Mouse (Mus musculus) CD4-positive helper T cell, adult 2 months (primary cell): ENCODE data around the gene Ren1.
"Not testable (repeated sequence)": the region's sequence is repeated elsewhere in the genome, so short reads cannot be mapped to it uniquely, and the experiment has no call there.

Experiments
- DNase-seq: peaks from one replicate; pipeline ENCODE4 v3.0.0-alpha.2; 2012; ENCODE audit warnings: low read depth, missing footprints, low spot score

Ren1 gene

DNA sequence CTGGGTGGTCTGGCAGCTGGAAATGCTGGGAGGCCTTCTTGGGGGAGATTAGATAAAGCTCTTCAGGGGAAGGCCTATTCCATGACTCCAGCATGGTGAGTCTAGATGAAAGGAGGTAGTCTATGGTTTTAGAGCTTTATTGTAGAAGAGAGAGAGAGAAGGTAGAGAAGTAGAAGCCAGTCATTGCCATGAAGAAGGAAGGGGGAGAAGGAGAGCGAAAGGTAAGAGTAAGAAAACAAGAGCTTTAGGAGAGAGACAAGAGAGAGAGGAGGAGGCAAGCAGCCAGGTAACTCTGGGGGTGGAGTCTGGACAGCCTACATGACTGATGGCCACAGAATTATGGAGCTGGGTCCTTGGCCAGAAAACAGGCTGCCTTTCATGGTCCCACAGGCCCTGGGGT is at the start of gene Ren1:
Ren1 (plus strand) TSS at position 301 of the 400 bp plus-strand sequence.
- DNase-seq, result no peak

DNA sequence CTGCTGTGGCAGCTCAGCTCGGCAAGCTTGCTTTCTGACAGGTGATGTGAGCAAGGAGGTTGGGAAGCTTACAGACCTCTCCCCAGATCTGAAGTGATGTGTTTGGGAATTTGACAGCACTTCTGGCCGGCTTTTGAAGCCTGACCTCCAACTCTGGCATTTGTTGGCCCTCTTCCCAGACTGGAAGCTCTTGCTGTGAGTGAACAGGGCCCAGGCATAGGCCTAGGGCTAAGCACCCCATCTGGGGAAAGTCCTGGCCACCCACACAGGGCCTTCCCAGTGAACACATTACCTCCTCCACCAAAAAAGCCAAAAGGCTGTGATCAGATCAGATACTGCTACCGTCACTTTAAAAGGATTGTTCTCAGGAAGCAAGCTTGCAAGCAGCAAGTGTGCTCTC is 47.8 kb upstream of the Ren1 start:
- no peak for DNase-seq

DNA sequence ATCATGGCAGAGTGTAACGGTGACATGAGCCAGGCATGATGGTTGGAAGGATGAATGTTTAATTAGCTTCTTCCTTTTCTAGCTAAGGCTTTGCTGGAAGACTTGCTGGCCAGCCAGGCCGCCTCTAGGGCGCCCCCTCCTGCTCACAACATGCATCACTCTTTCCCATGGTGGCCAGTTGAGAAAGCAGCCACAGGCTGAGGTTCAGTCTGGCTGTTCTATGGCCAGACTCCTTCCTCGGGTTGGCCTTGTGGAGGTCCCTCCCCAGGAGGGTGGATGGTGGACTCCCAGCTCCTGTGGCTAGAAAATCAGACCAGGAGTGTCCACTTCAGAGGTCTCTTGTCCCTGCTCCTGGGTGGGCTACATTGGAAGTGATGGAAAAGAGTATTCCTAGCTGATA is 43.5 kb upstream of the Ren1 start:
- DNase-seq, result peak; percentile 39

DNA sequence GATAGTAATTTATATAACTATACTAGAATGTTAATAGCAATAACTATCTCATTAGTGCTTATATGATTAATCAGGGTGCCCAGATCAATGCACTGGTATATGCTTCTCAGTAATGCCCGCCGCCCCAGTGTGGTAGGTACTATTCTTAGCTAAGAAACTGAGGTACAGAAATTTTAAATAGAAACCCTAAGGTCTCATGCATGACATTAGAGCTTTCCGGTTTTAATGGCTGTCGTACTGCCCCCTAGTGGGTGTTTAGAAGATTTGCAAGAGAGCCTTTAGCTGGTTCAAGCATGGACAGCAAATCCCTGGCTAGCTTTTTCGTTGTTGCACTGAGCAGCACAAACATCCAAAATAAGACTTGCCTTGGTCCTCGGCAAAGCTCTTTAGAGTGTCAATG is 43.0 kb upstream of the Ren1 start:
- DNase-seq, result peak; percentile 40

DNA sequence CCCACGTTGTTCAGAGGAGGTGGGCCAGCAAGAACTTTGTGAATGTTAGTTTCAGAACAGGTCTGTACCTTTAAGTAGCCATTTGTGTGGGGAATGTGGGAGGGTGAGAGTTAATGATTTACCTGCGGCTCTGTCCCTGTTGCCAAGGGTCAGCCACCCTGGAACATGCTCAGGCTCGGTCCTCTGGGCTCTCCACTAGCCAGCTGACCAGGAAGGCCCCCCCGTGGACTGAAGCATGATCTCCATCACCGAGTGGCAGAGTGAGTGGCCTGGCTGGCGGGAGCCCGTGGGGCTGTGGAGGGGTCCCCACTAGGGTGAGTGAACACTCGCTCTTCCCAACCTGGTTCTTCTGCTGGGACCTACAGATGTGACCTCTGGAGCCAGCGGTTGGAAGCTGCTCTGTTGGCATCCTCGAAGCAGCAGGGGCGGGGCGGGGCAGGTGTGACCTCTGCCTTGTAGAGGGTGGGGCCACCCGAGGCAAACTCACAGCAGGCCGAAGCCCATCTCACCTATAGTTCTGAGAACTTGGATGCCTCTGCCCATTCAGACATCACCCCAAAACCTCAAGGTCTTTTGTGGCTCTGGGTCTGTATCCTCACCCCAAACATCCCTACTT is 40.5 kb upstream of the Ren1 start, which contains the start of gene Golt1a:
Golt1a (plus strand) TSS at position 149 of the 616 bp plus-strand sequence.
- DNase-seq, result no peak

DNA sequence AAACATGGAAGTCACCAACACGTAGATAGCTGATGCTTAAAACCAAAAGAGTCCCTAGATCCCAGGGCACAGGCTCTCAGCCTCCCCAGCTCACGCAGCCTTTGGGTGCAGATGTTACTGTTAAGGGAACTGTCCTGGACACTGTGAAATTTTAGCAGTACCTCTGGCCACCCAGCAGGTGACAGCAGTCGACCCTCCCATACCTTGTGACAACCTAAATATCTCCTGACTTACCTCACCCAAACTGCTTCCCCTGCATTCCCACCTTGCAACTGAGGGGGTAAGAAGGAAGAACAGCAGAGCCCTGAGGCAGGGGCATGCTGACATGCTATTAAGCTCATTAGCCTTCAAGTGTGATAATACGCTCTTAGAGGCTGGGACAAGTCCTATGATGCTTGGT is 39.1 kb upstream of the Ren1 start:
- DNase-seq, result no peak

DNA sequence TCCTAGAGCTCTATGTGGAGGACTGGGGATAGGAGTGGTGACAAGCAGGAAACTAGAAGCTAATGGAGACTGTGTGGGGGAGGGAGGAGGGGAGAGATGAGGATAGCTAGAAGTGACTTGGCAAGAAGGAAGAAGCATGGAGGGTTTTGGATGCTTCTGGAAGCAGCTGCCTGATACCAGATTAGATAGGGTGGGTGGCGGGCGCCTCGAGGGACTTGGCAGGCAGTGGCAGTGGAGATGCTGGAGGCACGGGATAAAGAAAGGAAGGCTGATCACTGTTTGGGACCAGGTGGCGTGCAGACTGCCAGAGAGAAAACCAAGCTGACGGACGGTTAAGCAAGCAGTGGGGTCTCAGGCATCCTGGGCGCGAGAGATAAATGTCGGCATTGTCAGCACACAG is 38.4 kb upstream of the Ren1 start:
- DNase-seq, result no peak

DNA sequence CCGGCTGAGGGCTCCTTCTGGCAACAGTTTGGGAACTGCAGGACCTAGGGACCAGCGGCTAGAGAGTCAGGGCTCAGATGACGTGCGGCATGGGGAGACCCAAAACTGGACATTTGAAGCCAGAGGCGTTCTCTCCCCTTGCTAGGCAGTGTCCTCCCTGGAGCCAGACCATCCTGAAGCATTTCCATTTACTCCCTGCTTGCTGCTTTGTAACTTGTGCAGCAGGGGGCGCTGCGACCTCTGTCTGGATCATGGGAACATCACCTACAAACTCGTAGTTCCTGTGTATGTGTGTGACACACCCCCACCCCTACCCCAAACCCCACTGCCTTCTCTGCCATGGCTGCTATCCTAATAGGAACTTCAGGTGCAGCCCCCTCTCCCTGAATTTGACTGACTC is 35.9 kb upstream of the Ren1 start:
- peak; percentile 23 for DNase-seq

DNA sequence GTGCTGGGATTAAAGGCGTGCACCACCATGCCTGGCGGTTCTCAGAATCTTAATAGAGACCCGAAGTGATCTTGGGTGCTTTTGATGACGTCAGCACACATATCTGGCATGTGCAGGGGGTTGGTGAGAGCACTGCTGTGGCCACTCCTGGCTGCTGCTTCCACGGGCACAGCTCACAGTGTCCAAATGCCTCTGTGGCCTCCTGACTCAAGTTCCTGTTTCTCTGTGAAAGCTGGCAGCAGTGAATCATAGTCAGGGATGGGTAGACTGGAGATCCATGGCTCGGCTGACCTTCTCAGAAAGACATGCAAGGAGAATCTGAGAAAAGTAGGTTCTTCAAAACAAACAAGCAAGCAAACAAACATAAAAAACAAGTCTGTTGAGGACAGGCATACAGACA is 34.5 kb upstream of the Ren1 start:
- DNase-seq, result no peak

DNA sequence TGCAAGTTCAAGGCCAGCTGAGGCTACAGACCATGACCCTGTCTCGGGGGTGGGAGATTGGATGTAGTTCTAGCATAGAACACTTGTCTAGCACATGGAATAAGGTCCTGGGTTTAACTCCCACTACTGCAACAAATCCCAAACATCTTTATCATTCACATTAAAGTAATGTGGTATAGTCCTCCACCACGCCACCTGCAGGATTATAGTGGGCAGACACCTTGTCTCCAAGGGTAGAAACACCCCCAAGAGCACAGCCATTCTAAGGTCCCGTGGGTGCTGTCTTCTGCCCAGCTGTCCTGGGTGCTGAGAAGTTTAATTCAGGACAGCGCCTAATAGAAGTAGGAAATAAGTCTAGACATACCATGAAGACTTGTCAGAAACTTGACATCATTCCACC is 33.7 kb upstream of the Ren1 start:
- DNase-seq, result no peak

DNA sequence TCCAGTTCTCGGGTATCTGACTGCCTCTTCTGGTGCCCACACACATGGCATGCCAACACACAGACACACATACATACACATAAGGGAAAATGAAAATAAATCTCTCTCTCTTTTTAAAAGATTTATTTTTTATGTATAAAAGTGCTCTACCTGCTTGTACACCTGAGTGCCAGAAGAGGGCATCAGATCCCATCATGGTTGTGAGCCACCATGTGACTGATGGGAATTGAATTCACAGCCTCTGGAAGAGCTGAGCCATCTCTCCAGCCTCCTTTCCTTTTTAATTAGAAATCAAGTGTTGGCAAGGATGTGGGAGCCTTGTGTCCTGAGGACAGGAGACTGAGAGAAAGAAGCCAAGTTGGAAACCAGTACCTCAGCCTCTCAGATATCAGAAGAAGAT is 33.2 kb upstream of the Ren1 start:
- DNase-seq, result no peak

DNA sequence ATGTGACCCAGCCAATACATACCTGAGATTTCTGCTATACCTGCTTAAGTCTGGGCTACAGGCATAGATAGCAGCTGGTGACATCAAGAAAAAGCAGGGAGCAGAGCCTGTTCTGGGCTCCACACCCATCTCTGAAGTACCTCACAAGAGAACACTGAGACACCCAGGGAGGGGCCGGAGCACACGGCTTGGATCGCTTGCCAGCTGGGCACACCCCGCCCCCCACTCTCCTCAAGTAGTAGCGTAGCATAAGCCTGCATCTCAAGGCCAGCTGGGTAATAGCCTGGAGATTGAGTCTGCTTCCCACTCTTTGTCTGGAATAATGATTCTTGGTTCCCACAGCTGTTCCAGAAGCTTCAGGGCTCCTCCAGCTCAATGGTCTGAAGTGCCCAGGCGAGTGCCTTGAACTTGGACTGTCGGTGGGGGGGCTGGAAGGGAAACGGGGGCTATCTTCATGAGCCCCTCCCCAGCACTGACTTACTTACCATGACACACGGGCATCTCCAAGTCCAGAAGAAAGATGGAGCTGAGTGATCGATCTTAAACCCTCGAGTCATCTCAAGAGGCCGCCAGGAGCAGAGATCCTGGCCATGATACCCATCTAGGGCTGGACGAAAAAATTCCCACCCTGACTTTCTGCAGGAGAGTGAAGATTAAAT is 28.9 kb upstream of the Ren1 start, which contains the start of gene Kiss1:
Kiss1 (plus strand) TSS at position 609 of the 659 bp plus-strand sequence.
- DNase-seq, result no peak

DNA sequence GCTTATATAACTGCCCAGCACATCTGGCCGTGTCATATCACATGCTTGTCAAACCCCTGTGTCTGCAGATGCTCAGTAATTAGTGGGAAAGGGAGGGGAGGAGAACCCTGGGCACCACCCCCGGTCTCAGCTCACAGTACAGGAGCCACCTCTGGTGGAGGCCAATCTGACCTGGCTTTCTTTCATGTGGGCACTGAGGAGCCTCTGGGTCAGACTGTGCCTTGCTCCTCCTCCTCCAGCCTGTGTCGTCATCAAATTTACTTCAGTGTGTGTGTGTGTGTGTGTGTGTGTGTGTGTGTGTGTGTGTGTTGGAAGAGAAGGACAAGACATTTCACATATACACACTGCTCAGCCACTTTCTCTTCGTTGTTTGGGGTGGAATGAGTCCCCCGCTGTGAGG is 27.0 kb upstream of the Ren1 start:
- no peak for DNase-seq

DNA sequence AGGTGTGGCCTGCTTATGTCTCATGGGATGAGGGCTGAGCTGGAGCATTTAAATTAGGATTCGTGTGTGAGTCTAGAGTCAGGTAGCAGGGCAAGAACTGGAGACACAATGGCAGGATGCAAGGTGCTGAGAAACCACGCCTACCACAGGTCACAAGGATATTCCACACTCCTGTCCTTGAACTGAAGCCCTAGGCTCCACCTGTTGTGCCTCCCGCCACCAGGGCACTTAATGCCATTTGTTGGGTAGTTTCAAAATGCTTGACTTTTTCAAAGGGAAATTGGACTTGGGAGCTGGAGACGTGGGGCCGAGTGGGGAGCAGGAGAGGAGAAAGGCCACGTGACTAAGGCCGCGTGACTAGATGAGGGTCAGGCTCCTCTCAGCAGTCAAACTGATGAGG is 24.4 kb upstream of the Ren1 start:
- DNase-seq, result no peak

DNA sequence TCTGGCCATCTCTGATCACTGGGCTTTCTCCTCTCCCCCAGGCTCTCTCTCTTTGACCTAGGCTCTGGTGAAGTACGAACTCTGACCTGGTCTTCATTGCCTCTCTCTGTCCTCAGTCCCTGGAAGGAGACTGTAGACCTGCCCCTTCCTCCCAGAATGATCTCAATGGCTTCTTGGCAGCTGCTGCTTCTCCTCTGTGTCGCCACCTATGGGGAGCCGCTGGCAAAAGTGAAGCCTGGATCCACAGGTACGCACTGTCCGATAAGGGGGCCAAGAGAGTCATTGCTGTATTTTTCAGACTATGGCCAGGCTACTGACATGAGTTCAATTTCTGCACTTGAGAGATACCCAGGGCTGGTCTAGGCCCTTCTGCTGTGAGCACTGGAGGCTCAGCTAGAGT is 23.2 kb upstream of the Ren1 start:
- DNase-seq, result no peak

DNA sequence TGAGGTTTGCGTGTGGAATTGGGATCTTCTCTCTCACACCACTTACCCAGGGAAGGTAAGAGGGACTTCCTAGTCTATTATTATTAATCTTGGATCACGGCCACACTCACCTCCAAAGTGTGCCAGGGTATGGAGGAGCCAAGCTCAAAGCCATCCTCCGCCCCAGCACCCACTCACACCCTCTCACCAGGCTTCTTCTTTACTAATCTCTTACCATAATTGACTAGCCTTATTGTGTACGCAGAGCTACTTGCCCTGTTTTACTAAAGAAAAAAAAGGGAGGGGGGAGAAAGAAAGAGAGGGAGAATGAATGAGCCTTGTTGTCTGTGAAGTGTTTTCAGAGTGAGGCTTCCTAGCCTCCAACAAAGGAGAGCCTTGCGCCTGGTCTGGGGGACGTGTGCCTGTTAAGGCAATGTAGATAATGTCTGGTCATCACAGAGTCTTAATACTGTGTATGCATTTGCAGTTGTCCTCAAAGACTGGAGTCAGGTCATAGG is 22.0 kb upstream of the Ren1 start:
- no peak for DNase-seq

DNA sequence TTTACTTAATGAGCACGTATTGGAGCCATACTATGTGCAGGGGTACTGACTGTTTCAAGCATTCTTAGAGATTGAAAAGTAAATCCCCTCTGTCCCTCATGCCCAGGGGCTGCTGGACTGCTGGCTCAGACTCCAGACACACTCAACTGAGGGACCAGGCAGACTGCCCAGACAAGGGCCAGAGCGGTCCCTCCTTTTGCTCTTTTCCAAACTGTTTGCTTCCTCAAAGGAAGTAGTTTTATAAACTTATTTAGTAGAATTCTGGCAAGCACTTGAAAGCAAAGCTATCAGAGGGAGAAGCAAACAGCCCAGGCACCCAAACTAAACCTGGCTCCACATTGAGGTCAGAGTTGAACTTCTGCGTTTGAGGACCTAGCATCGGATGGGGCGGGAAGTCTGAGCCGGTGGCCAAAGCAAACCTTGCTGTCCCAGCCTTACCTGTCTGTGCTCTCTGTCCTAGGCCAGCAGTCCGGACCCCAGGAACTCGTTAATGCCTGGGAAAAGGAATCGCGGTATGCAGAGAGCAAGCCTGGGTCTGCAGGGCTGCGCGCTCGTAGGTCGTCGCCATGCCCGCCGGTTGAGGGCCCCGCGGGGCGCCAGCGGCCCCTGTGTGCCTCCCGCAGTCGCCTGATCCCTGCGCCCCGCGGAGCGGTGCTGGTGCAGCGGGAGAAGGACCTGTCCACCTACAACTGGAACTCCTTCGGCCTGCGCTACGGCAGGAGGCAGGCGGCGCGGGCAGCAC is 21.2 kb upstream of the Ren1 start:
- no peak for DNase-seq

DNA sequence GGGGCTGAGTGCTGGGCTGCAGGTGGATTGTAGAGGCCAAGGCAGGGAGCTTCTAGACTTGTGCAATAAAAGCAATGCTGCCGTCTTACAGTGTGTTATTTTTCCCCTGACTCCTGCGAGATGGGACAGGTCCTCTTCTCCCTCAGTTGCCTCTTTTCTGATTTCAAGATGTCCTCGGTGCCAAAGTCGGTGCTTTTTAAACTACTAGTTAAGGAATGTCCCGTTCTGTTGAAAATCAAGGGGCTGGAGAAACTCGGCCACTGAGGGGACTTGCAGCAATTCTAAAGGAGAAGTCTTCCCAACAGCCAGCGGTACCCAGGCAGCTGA is 20.7 kb upstream of the Ren1 start:
- no peak for DNase-seq

DNA sequence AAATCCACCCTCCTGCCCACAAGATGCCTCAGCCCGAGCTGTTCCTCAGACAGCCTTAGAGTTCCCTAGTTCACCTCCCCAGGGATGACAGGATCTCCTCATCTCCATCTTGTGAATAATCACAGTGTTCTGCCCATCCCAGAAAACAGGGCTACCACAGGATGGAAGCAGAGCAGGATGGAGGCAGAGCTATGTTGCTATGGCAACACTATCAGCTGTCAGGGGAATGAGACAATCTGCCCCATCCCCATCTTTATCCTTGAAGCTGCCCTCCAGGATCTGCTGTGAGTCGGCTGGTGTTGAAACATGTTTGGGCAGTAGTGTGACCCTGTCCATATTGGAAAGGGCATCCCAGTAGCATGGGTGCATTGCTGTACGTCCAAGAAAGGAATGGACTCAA is 19.2 kb upstream of the Ren1 start:
- DNase-seq, result no peak

DNA sequence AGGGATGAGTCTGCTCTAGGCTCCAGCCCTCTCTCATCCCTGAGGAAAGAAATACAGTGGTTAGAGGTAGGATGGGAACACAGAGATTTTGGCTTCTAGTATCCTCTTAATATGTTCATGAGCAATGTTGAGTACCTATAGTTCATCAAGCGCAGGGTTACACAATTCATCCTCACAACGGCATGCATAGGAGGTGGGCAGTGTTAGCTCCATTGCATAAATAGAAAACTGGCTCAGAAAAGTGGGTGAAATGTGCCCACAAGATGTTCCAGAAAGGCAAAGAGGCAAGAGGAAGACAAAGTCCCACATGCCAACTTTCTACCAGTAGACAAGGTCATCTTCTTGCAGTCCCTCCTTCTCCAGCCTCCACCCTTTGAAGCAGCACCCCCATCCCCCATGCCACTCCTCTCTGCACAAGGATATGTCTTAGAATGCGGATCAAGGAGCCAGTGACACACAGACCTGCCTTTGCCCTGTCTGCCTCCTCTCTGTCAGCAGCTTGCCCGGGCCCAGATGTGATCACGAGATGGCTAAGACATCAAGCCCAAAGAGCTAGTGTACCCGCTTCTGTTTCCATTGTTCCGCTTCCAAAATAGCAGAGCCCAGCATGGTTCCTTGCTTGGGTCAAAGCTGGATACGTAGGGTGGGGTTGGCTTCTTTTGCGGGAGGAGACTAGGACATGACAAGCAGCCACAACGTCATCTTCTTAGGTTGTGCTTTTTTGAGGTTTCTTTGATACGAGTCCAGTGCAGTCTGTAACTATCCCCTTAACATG is 17.5 kb upstream of the Ren1 start:
- DNase-seq, result no peak

DNA sequence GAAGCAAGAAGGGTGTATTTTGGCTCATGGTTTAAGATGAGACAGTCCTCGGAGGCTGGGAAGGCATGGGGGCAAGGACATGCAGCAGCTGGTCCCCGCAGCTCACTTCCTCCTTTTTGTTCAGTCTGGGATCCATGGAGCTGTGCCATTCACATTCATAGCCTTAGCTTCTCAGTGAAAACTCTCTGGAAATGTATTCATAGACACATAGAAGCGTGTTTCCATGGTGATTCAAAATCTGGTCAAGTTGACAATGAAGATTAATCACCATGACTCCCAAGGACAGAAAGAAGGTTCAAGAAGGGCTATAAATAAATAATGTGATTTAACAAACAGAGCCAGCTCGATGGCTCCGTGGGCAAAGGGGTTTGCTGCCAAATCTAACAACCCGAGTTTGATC is 16.4 kb upstream of the Ren1 start:
- no peak for DNase-seq

DNA sequence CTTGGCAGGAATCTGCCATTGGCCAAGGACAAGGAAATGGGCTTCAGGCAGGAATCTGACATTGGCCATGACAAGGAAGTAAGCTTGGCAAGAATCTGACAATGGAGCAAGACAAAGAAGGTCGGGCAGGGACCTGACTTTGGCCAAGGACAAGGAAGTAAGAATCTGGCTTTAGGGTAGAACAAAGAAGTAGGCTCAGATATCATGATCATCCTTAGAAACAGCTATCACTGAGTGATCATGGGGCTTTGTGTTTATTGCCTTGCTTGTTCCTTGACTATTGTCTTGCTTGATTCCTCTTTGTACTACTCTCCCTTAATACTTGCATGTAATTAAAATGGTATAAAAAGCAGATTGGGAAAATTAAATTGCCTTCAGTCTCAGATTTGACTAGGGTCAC is 9.9 kb upstream of the Ren1 start:
- not testable (repeated sequence) for DNase-seq
